Mouse (Mus musculus) stomach, embryonic 16.5 days (tissue): ENCODE measurements around the gene Pla2g2e. TPM values are rescaled to one million over a fixed set of nuclear protein-coding genes. Genes with fewer than 3 reads are reported as not detected.

ENCODE experiments used
- ATAC-seq: fragments of 200-750 bp; cut with Nextera tagmentation; 2 replicates; pipeline ENCODE4 v1.8.0; 2017; ENCODE audit warnings: moderate number of reproducible peaks, moderate TSS enrichment; ENCODE audit not compliant: insufficient read depth, low FRiP score
- H3K27ac ChIP-seq: fragments of 300-500 bp; sonication (generic); 2 replicates; pipeline ENCODE4 v1.5.1; 2014; ENCODE audit warnings: low read length
- H3K27me3 ChIP-seq: fragments of 300-500 bp; sonication (generic); 2 replicates; pipeline ENCODE4 v1.6.1; 2014; ENCODE audit warnings: low read length, control low read depth, mixed read lengths; ENCODE audit not compliant: control insufficient read depth, insufficient read depth
- H3K36me3 ChIP-seq: fragments of 300-500 bp; sonication (generic); 2 replicates; pipeline ENCODE4 v1.6.1; 2014; ENCODE audit warnings: low read length; ENCODE audit not compliant: control insufficient read depth, insufficient read depth
- H3K4me1 ChIP-seq: fragments of 300-500 bp; sonication (generic); 2 replicates; pipeline ENCODE4 v1.6.1; 2014; ENCODE audit warnings: low read length, control low read depth, mixed read lengths; ENCODE audit not compliant: control insufficient read depth, insufficient read depth
- H3K4me2 ChIP-seq: fragments of 300-500 bp; sonication (generic); 2 replicates; pipeline ENCODE4 v1.6.1; 2014; ENCODE audit warnings: low read depth, low read length, mixed read lengths
- H3K4me3 ChIP-seq: fragments of 300-500 bp; sonication (generic); replicated peaks from 2 replicates; pipeline ENCODE4 v1.5.1; 2014; ENCODE audit warnings: mild to moderate bottlenecking, low read length
- H3K9ac ChIP-seq: fragments of 300-500 bp; sonication (generic); 2 replicates; pipeline ENCODE4 v1.6.1; 2014; ENCODE audit warnings: low read length
- H3K9me3 ChIP-seq: fragments of 300-500 bp; sonication (generic); replicated peaks from 2 replicates; pipeline ENCODE4 v1.6.1; 2016; ENCODE audit warnings: low read length, control low read depth; ENCODE audit not compliant: control insufficient read depth
- WGBS: fragments of 180-500 bp; shearing (Covaris S2); extraction: QIAGEN DNeasy Blood & Tissue Kit; methylation state at CpG from one replicate; pipeline ENCODE4 v1.1.7; 2014; 5-methylcytosine and 5-hydroxymethylcytosine counted together
- polyA plus RNA-seq: library from polyadenylated mRNA; unstranded; fragments of >200 nt; fragmentation: Nextera tagmentation; extraction: Ambion mirVana; gene quantifications from 2 replicates; pipeline ENCODE4 v1.2.1, GENCODE M21; 2015

Gene Pla2g2e
- polyA plus RNA-seq: not detected in 2 replicates

DNA sequence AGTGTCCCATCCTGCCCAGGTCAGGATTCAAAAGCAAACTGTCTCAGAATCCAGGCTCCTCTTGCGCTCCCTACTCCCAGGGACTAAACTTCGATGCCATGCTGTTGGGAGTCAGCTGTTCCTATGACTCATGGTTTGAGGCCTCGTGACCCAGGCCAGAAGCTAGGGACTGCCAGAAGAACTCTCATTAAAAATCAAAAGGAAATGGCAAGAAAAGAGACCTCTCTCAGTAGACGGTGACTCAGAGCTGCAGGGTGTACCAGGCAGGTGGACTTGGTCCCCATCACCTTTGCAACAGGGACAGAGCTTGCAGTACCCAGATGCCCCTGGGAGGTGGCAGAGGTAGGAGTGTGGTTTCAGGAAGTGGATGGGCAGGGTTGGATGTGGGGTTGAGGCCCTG is at the start of gene Pla2g2e:
Gene Pla2g2e, plus strand, starts transcription at position 212 of the 400 bp plus-strand sequence.
- no peak for ATAC-seq
- H3K9me3 ChIP-seq: no peaks in the 10 kb centered on the region
- peaks cover 5% of the 10 kb centered on the region; the same call in 1 of the 2 replicates for H3K4me1 ChIP-seq
- H3K36me3 ChIP-seq: no peaks in the 10 kb centered on the region
- no peak within 1 kb of the TSS for H3K4me2 ChIP-seq
- H3K4me3 ChIP-seq: no peak within 1 kb of the TSS
- WGBS: 66% methylated on average over 4 of the region's 4 CpGs
- no peak within 1 kb of the TSS for H3K9ac ChIP-seq
- no peak within 1 kb of the TSS for H3K27ac ChIP-seq
- no peaks in the 10 kb centered on the region for H3K27me3 ChIP-seq

DNA sequence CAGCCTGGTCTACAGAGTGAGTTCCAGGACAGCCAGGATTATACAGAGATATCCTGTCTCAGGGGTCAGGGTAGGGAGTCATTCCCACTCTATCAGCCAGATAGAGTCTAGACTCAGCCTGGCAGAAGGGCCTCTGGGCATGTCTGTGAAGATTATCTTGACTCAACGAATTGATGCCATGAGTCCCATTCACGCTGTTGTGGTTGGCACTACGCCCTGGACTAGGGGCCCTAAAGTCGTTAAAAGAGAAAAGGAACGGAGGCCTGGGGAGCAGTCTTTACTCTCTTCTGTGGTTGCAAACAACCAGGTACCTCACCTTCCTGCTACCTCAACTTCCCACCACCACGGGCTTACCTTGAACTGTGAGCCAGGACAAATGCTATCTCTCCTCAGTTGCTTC is 37.9 kb upstream of the Pla2g2e start:
- Histone ChIP-seq H3K4me2 (no peak overlapping the region), H3K9me3 (0 out of 2 replicates have a peak, but pooled peaks cover 6% of the 10 kb centered on the region), H3K9ac (no peak overlapping the region), H3K27ac (no peak overlapping the region), H3K4me1 (no peaks in the 10 kb centered on the region), H3K4me3 (no peak overlapping the region), H3K36me3 (no peaks in the 10 kb centered on the region), H3K27me3 (no peaks in the 10 kb centered on the region)
- no peak for ATAC-seq
- 76% methylated on average over 6 of the region's 6 CpGs for WGBS

DNA sequence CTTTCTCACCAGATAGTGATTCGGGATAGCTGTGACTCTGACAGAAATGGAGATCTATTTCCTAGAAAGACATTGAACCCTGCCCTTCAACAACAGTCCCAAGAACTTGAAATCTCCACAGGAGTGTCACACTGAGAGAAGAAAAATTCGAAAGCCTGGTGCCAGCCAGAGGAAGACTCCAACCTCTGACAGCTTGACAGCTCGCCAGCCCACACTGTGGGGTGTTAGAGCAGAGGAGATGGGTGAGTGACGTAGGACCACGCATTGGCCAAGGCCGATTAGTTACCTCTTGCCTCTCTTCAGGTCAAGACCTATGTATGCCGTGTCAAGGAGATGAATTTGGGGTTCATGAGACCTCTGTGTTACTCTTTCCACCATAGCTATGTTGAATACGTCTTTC is 37.0 kb upstream of the Pla2g2e start:
- 82% methylated on average over 8 of the region's 8 CpGs for WGBS
- Histone ChIP-seq H3K36me3 (no peaks in the 10 kb centered on the region), H3K4me3 (no peak overlapping the region), H3K4me1 (no peaks in the 10 kb centered on the region), H3K4me2 (no peak overlapping the region), H3K9me3 (0 out of 2 replicates have a peak, but pooled peaks cover 6% of the 10 kb centered on the region), H3K27ac (no peak overlapping the region), H3K9ac (no peak overlapping the region), H3K27me3 (no peaks in the 10 kb centered on the region)
- ATAC-seq: peak; percentile 21; the same call in 1 of the 2 replicates

DNA sequence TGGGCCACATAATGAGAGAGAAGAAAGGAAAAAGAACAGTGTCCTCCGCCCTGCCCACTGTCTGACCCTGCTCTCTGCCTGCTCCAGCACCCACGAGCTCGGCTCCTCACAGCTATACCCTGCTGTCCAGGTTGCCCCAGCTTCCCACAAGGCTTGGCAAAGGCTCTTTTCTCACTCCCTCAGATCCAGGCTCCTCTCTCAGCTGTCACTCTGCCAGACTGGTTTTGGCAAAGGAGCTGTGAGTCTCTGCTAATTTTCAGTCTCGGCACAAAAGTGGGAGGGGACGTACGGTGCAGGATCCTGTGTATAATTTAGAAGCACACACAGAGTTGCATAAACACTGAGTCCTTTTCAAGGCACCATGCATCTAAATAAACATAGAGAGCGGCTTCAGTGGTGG is 36.4 kb upstream of the Pla2g2e start:
- Histone ChIP-seq H3K27ac (no peak overlapping the region), H3K9me3 (0 out of 2 replicates have a peak, but pooled peaks cover 6% of the 10 kb centered on the region), H3K36me3 (no peaks in the 10 kb centered on the region), H3K4me2 (no peak overlapping the region), H3K4me1 (no peaks in the 10 kb centered on the region), H3K9ac (no peak overlapping the region), H3K4me3 (no peak overlapping the region), H3K27me3 (no peaks in the 10 kb centered on the region)
- 64% methylated on average over 7 of the region's 7 CpGs for WGBS
- ATAC-seq: peak; percentile 58; the same call in 1 of the 2 replicates

DNA sequence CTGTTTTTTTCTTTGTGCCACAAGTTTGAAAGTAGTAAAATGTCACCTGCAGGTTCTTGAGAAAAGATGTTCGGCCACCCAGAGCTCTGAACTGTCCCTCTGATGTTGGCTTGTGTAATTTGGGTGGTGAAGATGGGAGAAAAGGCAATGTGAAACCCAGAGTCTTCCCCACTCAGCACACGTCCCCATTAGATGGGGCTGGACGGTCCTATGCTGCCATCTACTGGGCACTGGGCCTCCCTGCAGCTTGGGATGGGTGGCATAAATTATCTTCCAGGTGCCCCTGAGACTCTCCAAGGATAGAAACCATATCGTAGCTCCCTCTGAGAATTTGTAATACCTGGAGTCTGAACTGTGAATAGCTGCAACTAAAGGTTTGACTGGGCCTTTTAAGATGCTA is 26.3 kb upstream of the Pla2g2e start:
- ATAC-seq: peak; percentile 58; the same call in 1 of the 2 replicates
- H3K4me2 ChIP-seq: no peak overlapping the region
- H3K4me3 ChIP-seq: no peak overlapping the region
- H3K36me3 ChIP-seq: no peaks in the 10 kb centered on the region
- H3K4me1 ChIP-seq: no peaks in the 10 kb centered on the region
- no peak overlapping the region for H3K9ac ChIP-seq
- no peak overlapping the region for H3K27ac ChIP-seq
- WGBS: 6% methylated on average over 4 of the region's 4 CpGs
- no peaks in the 10 kb centered on the region for H3K9me3 ChIP-seq
- H3K27me3 ChIP-seq: no peaks in the 10 kb centered on the region

DNA sequence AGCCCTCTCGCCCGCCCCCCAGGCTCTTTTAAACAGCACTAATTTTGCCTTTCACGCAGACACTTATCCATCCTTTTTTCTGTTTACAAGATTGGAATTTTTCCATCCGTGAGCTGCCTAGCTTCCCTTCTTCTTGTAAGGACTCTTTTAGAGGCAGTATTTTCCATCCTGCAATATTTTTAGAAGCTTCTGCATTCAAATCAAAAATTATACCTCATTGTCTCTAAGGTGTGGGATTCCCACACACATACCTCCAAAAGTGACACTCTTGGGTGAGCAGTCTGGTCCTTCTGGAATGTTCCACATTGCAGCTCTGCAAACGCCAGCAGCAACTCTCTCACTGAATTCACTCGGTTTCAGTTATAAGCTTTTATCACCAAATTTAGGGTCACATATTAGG is 24.8 kb upstream of the Pla2g2e start:
- H3K9ac ChIP-seq: no peak overlapping the region
- H3K27ac ChIP-seq: no peak overlapping the region
- no peak overlapping the region for H3K4me3 ChIP-seq
- H3K4me1 ChIP-seq: no peaks in the 10 kb centered on the region
- H3K9me3 ChIP-seq: no peaks in the 10 kb centered on the region
- 66% methylated on average over 6 of the region's 6 CpGs for WGBS
- H3K27me3 ChIP-seq: no peaks in the 10 kb centered on the region
- no peak for ATAC-seq
- H3K36me3 ChIP-seq: no peaks in the 10 kb centered on the region
- no peak overlapping the region for H3K4me2 ChIP-seq

DNA sequence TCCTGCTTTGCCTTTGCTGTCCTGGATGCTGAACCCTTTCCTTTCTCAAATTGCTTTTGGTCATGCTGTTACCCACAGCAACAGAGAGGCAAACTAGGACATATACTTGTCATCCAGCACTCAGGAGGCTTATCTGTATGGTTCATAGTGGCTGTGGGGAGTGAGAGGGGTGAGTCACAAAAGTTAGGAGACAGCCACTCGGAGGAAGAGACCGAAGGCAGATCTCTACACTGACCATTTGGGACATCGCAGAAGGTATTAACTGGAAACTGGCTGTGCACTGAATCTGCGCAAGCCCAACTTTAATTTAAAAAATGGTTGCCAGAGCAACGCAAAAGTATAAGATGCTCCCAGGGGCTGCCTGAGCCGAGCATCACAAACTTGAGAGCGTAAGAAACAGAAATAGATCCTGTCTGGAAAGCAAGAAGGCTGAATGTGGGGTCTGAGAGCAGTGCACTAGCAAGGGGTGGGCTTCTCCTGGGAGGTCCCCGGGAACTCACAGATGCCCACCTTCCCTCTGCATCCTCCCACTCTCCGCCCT is 22.6 kb upstream of the Pla2g2e start:
- Histone ChIP-seq H3K9me3 (no peaks in the 10 kb centered on the region), H3K4me1 (no peaks in the 10 kb centered on the region), H3K4me3 (no peak overlapping the region), H3K27me3 (no peaks in the 10 kb centered on the region), H3K4me2 (no peak overlapping the region), H3K9ac (no peak overlapping the region), H3K36me3 (no peaks in the 10 kb centered on the region), H3K27ac (no peak overlapping the region)
- 81% methylated on average over 9 of the region's 9 CpGs for WGBS
- ATAC-seq: no peak

DNA sequence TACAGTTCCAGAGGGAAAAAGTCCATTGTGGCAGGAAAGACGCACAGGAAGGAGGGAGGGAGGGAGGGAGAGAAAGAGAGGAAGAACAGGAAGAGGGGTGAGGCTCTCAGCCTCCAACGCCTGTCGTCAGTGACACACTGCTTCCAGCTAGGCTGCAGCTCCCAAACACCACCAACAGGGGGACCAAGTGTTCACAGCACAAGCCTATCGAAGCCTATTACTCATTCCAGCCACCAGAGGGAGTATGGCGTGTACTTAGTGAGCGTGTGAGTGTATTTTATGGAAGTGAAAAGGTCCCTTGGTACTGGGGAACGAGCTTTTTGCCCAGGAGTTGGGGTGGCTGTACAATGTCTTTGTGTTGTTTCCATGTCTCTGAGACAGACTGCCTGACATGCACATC is 21.3 kb upstream of the Pla2g2e start:
- Histone ChIP-seq H3K36me3 (no peaks in the 10 kb centered on the region), H3K9me3 (no peaks in the 10 kb centered on the region), H3K4me1 (no peaks in the 10 kb centered on the region), H3K27ac (no peak overlapping the region), H3K27me3 (no peaks in the 10 kb centered on the region), H3K4me3 (no peak overlapping the region), H3K9ac (no peak overlapping the region), H3K4me2 (no peak overlapping the region)
- WGBS: 28% methylated on average over 7 of the region's 7 CpGs
- 0 out of 2 replicates have a peak, but pooled peaks have one; percentile 26 for ATAC-seq

DNA sequence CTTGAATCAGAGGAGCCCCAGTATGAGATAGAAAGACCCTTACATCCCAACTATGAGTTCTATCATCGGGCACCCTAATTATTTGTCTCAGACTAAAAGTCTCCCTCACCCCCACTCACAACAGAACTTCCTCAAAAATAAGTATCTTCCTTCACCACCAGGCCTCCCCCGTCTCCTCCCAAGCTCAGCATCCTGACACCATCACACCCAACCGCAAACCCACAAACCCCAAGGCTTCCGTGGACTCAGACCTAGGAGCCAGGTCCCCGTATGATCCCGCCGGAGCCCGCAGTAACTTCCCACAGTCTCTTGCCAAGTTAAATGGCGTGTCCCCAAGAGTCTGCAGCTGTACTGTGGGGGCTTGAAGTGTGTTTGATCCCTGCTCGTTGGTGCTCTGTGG is 20.2 kb upstream of the Pla2g2e start:
- Histone ChIP-seq H3K4me2 (no peak overlapping the region), H3K27me3 (no peaks in the 10 kb centered on the region), H3K9ac (no peak overlapping the region), H3K27ac (no peak overlapping the region), H3K4me1 (no peaks in the 10 kb centered on the region), H3K9me3 (no peaks in the 10 kb centered on the region), H3K36me3 (no peaks in the 10 kb centered on the region), H3K4me3 (no peak overlapping the region)
- WGBS: 82% methylated on average over 10 of the region's 10 CpGs
- no peak for ATAC-seq
